Mouse (Mus musculus) brain, embryonic 14.5 days (tissue): Measurements from ENCODE around the gene Pou3f3.

Experiments used
- CTCF ChIP-seq: fragments of 200-500 bp; IDR thresholded peaks from 2 replicates; pipeline ENCODE4 v1.5.1; 2012; ENCODE audit warnings: inconsistent platforms, mild to moderate bottlenecking, moderate library complexity, borderline replicate concordance; ENCODE audit not compliant: insufficient read depth, insufficient read length; ENCODE audit errors: extremely low read depth
- POLR2A ChIP-seq: fragments of 200-500 bp; IDR thresholded peaks from 2 replicates; pipeline ENCODE4 v1.6.1; 2012; ENCODE audit warnings: mild to moderate bottlenecking, inconsistent platforms, borderline replicate concordance; ENCODE audit not compliant: poor library complexity, insufficient read depth, insufficient read length, severe bottlenecking; ENCODE audit errors: extremely low read depth

GRCm38 (mm10) chr1:42651461-42651860, 44.1 kb upstream of the Pou3f3 start:
- TF ChIP-seq POLR2A (no peak), CTCF (no peak)
